Mouse (Mus musculus): ENCODE results near the gene Lce3b. TPM values are rescaled to one million over a fixed set of nuclear protein-coding genes. Genes with fewer than 3 reads are reported as not detected.

Gene Lce3b
- polyA plus RNA-seq, 1 experiment from 2014 or later: not detected

GRCm38 (mm10) chr3:92920364-92920763 is 12.4 kb upstream of the Lce3b start:
- H3K36me3 ChIP-seq (ENCODE audit: insufficient read depth, low read length): no peaks in the 10 kb centered on the region
- 56% methylated on average over 4 of the region's 4 CpGs for WGBS
- no peak overlapping the region for H3K27ac ChIP-seq
- no peak overlapping the region for H3K9ac ChIP-seq (ENCODE audit: low read depth, low read length)
- no peak overlapping the region for H3K4me3 ChIP-seq (replicated peaks; ENCODE audit: low read depth, low read length)
- no peak overlapping the region for H3K4me2 ChIP-seq (ENCODE audit: low read length)
- H3K4me1 ChIP-seq (replicated peaks; ENCODE audit: insufficient read depth, low read length): no peaks in the 10 kb centered on the region
- H3K9me3 ChIP-seq (replicated peaks; ENCODE audit: low read length): no peaks in the 10 kb centered on the region
- DNase-seq (ENCODE audit: low spot score) (peak; percentile 49), ATAC-seq (replicated peaks; ENCODE audit: low FRiP score, low read depth) (0 out of 2 replicates have a peak, but pooled peaks have one; percentile 57)
- no peaks in the 10 kb centered on the region for H3K27me3 ChIP-seq (ENCODE audit: insufficient read depth, low read length)
- peak; percentile 74 for TF ChIP-seq CTCF (IDR thresholded peaks at IDR 0.05; ENCODE audit: low read depth)

DNA sequence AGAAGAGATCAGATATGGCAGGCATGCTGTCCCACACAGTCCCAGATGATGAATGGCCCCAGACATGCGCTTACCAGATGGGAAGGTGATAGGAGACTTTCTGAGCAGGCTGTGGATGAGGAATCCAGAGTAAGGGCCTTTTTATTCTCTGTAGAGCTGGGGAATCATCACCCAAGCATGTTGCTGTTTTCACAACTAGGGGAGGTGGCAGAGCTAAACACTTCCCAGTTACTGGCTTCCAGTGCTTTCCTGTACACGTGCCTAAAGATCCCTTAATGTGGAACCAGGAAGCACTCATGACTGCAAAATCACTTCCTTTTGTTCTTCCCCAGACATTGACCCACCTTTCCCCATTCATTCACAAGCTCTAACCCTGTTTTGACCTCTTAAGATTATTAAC is 6.6 kb upstream of the Lce3b start, which contains the start of gene Lce3a:
Gene Lce3a (minus strand): TSS at position 101 of the 400 bp plus-strand sequence.
- H3K4me1 ChIP-seq (replicated peaks; ENCODE audit: insufficient read depth, low read length): no peaks in the 10 kb centered on the region
- no peaks in the 10 kb centered on the region for H3K36me3 ChIP-seq (ENCODE audit: insufficient read depth, low read length)
- H3K4me2 ChIP-seq (ENCODE audit: low read length): no peak within 1 kb of the TSS
- H3K9me3 ChIP-seq (replicated peaks; ENCODE audit: low read length): no peaks in the 10 kb centered on the region
- H3K27ac ChIP-seq: no peak within 1 kb of the TSS
- no peaks in the 10 kb centered on the region for H3K27me3 ChIP-seq (ENCODE audit: insufficient read depth, low read length)
- 67% methylated on average over 2 of the region's 2 CpGs for WGBS
- TF ChIP-seq CTCF (IDR thresholded peaks at IDR 0.05; ENCODE audit: low read depth): no peak
- no peak for ATAC-seq (replicated peaks; ENCODE audit: low FRiP score, low read depth)
- no peak within 1 kb of the TSS for H3K4me3 ChIP-seq (replicated peaks; ENCODE audit: low read depth, low read length)
- no peak within 1 kb of the TSS for H3K9ac ChIP-seq (ENCODE audit: low read depth, low read length)
- no peak for DNase-seq (ENCODE audit: low spot score)

GRCm38 (mm10) chr3:92944186-92944585 is 11.4 kb downstream of the Lce3b start, which contains the start of gene Lce3c:
Gene Lce3c (plus strand): TSS chr3:92944486.
- H3K9me3 ChIP-seq (replicated peaks; ENCODE audit: low read length): no peaks in the 10 kb centered on the region
- WGBS: 54% methylated on average over 1 of the region's 1 CpGs
- no peak for ATAC-seq (replicated peaks; ENCODE audit: low FRiP score, low read depth)
- no peak within 1 kb of the TSS for H3K27ac ChIP-seq
- H3K4me2 ChIP-seq (ENCODE audit: low read length): no peak within 1 kb of the TSS
- no peaks in the 10 kb centered on the region for H3K27me3 ChIP-seq (ENCODE audit: insufficient read depth, low read length)
- DNase-seq (ENCODE audit: low spot score): no peak
- H3K4me3 ChIP-seq (replicated peaks; ENCODE audit: low read depth, low read length): no peak within 1 kb of the TSS
- no peaks in the 10 kb centered on the region for H3K36me3 ChIP-seq (ENCODE audit: insufficient read depth, low read length)
- TF ChIP-seq CTCF (IDR thresholded peaks at IDR 0.05; ENCODE audit: low read depth): no peak
- H3K4me1 ChIP-seq (replicated peaks; ENCODE audit: insufficient read depth, low read length): no peaks in the 10 kb centered on the region
- H3K9ac ChIP-seq (ENCODE audit: low read depth, low read length): no peak within 1 kb of the TSS

- no peak for TF ChIP-seq CTCF (IDR thresholded peaks at IDR 0.05; ENCODE audit: low read depth)
- 100% methylated on average over 1 of the region's 1 CpGs for WGBS
- Histone ChIP-seq H3K9ac (ENCODE audit: low read depth, low read length) (no peak within 1 kb of the TSS), H3K36me3 (ENCODE audit: insufficient read depth, low read length) (no peaks in the 10 kb centered on the region), H3K27ac (no peak within 1 kb of the TSS), H3K4me1 (replicated peaks; ENCODE audit: insufficient read depth, low read length) (no peaks in the 10 kb centered on the region), H3K4me3 (replicated peaks; ENCODE audit: low read depth, low read length) (no peak within 1 kb of the TSS), H3K9me3 (replicated peaks; ENCODE audit: low read length) (no peaks in the 10 kb centered on the region), H3K4me2 (ENCODE audit: low read length) (no peak within 1 kb of the TSS), H3K27me3 (ENCODE audit: insufficient read depth, low read length) (no peaks in the 10 kb centered on the region)
- ATAC-seq (replicated peaks; ENCODE audit: low FRiP score, low read depth) (no peak), DNase-seq (ENCODE audit: low spot score) (no peak)
Observed at GRCm38 (mm10) chr3:92957090-92957489, 24.3 kb downstream of the Lce3b start, which contains the start of gene Lce3d. Gene Lce3d (plus strand): TSS chr3:92957390.

- H3K9me3 ChIP-seq (replicated peaks; ENCODE audit: low read length): no peaks in the 10 kb centered on the region
- no peak within 1 kb of the TSS for H3K4me3 ChIP-seq (replicated peaks; ENCODE audit: low read depth, low read length)
- DNase-seq (ENCODE audit: low spot score): no peak
- no peaks in the 10 kb centered on the region for H3K36me3 ChIP-seq (ENCODE audit: insufficient read depth, low read length)
- no peak within 1 kb of the TSS for H3K9ac ChIP-seq (ENCODE audit: low read depth, low read length)
- no peak for TF ChIP-seq CTCF (IDR thresholded peaks at IDR 0.05; ENCODE audit: low read depth)
- no peak for ATAC-seq (replicated peaks; ENCODE audit: low FRiP score, low read depth)
- no peaks in the 10 kb centered on the region for H3K27me3 ChIP-seq (ENCODE audit: insufficient read depth, low read length)
- H3K27ac ChIP-seq: no peak within 1 kb of the TSS
- H3K4me2 ChIP-seq (ENCODE audit: low read length): no peak within 1 kb of the TSS
- 93% methylated on average over 2 of the region's 2 CpGs for WGBS
- H3K4me1 ChIP-seq (replicated peaks; ENCODE audit: insufficient read depth, low read length): no peaks in the 10 kb centered on the region
Observed at GRCm38 (mm10) chr3:92966761-92967160, 34.0 kb downstream of the Lce3b start, which contains the start of gene Lce3e. Gene Lce3e (plus strand): TSS chr3:92967061.

- Histone ChIP-seq H3K4me2 (ENCODE audit: low read length) (no peak overlapping the region), H3K36me3 (ENCODE audit: insufficient read depth, low read length) (no peaks in the 10 kb centered on the region), H3K9ac (ENCODE audit: low read depth, low read length) (no peak overlapping the region), H3K27ac (no peak overlapping the region), H3K4me3 (replicated peaks; ENCODE audit: low read depth, low read length) (no peak overlapping the region), H3K4me1 (replicated peaks; ENCODE audit: insufficient read depth, low read length) (no peaks in the 10 kb centered on the region), H3K9me3 (replicated peaks; ENCODE audit: low read length) (no peaks in the 10 kb centered on the region), H3K27me3 (ENCODE audit: insufficient read depth, low read length) (no peaks in the 10 kb centered on the region)
- TF ChIP-seq CTCF (IDR thresholded peaks at IDR 0.05; ENCODE audit: low read depth): no peak
- WGBS: 81% methylated on average over 2 of the region's 2 CpGs
- ATAC-seq (replicated peaks; ENCODE audit: low FRiP score, low read depth): no peak
- no peak for DNase-seq (ENCODE audit: low spot score)
Observed at GRCm38 (mm10) chr3:92978484-92978883, 45.7 kb downstream of the Lce3b start.

Other genes with a start within 250 kb of the Lce3b start
- gene Lce1d, start 245.8 kb upstream of the Lce3b start, polyA plus RNA-seq (2015; fragmentation: Nextera tagmentation; extraction: Ambion mirVana): not detected in 2 replicates
- gene Lce1e, start 223.9 kb upstream of the Lce3b start, polyA plus RNA-seq (2015; fragmentation: Nextera tagmentation; extraction: Ambion mirVana): not detected in 2 replicates
- not detected in 2 replicates for gene Lce1f, start 212.6 kb upstream of the Lce3b start, polyA plus RNA-seq (2015; fragmentation: Nextera tagmentation; extraction: Ambion mirVana)
- not detected in 2 replicates for gene Gm38119, start 193.9 kb upstream of the Lce3b start, polyA plus RNA-seq (2015; fragmentation: Nextera tagmentation; extraction: Ambion mirVana)
- not detected in 2 replicates for gene Lce1g, start 180.6 kb upstream of the Lce3b start, polyA plus RNA-seq (2015; fragmentation: Nextera tagmentation; extraction: Ambion mirVana)
- gene Lce1h, start 167.9 kb upstream of the Lce3b start, polyA plus RNA-seq (2015; fragmentation: Nextera tagmentation; extraction: Ambion mirVana): not detected in 2 replicates
- not detected in 2 replicates for gene Lce1i, start 154.1 kb upstream of the Lce3b start, polyA plus RNA-seq (2015; fragmentation: Nextera tagmentation; extraction: Ambion mirVana)
- gene Lce1j, start 142.5 kb upstream of the Lce3b start, polyA plus RNA-seq (2015; fragmentation: Nextera tagmentation; extraction: Ambion mirVana): not detected in 2 replicates
- not detected in 2 replicates for gene Lce1k, start 125.1 kb upstream of the Lce3b start, polyA plus RNA-seq (2015; fragmentation: Nextera tagmentation; extraction: Ambion mirVana)
- not detected in 2 replicates for gene Kprp, start 105.7 kb upstream of the Lce3b start, polyA plus RNA-seq (2015; fragmentation: Nextera tagmentation; extraction: Ambion mirVana)
- not detected in 2 replicates for gene Lce1l, start 81.7 kb upstream of the Lce3b start, polyA plus RNA-seq (2015; fragmentation: Nextera tagmentation; extraction: Ambion mirVana)
- not detected in 2 replicates for gene 2310050C09Rik, start 62.8 kb upstream of the Lce3b start, polyA plus RNA-seq (2015; fragmentation: Nextera tagmentation; extraction: Ambion mirVana)
- not detected in 2 replicates for gene Lce3a, start 6.7 kb upstream of the Lce3b start, polyA plus RNA-seq (2015; fragmentation: Nextera tagmentation; extraction: Ambion mirVana)
- not detected in 2 replicates for gene Lce3c, start 11.5 kb downstream of the Lce3b start, polyA plus RNA-seq (2015; fragmentation: Nextera tagmentation; extraction: Ambion mirVana)
- gene Lce3d, start 24.4 kb downstream of the Lce3b start, polyA plus RNA-seq (2015; fragmentation: Nextera tagmentation; extraction: Ambion mirVana): not detected in 2 replicates
- not detected in 2 replicates for gene Lce3e, start 34.1 kb downstream of the Lce3b start, polyA plus RNA-seq (2015; fragmentation: Nextera tagmentation; extraction: Ambion mirVana)
- not detected in 2 replicates for gene Lce3f, start 59.2 kb downstream of the Lce3b start, polyA plus RNA-seq (2015; fragmentation: Nextera tagmentation; extraction: Ambion mirVana)
- gene Crct1, start 82.7 kb downstream of the Lce3b start, polyA plus RNA-seq (2015; fragmentation: Nextera tagmentation; extraction: Ambion mirVana): 0.45 and 0.52 TPM in 2 replicates
- gene Lce1m, start 86.1 kb downstream of the Lce3b start, polyA plus RNA-seq (2015; fragmentation: Nextera tagmentation; extraction: Ambion mirVana): 0.13 TPM in 1 of 2 replicates, not detected in the other
- not detected in 2 replicates for gene Gm4858, start 135.8 kb downstream of the Lce3b start, polyA plus RNA-seq (2015; fragmentation: Nextera tagmentation; extraction: Ambion mirVana)
- not detected in 2 replicates for gene Crnn, start 211.8 kb downstream of the Lce3b start, polyA plus RNA-seq (2015; fragmentation: Nextera tagmentation; extraction: Ambion mirVana)

Data from kidney, postnatal 0 days (tissue).